Mouse (Mus musculus): ENCODE data around the gene Tbca.

Tbca gene

GRCm38 (mm10) chr13:94788771-94789649, at the start of gene Tbca:
Gene Tbca, plus strand, starts transcription at chr13:94788910.
- DNase-seq, result peak; percentile 85

GRCm38 (mm10) chr13:94745176-94745575, 43.5 kb upstream of the Tbca start:
- no peak for DNase-seq

- DNase-seq, result no peak
Measured at GRCm38 (mm10) chr13:94765852-94766251, 22.9 kb upstream of the Tbca start.

- DNase-seq, result no peak
Measured at GRCm38 (mm10) chr13:94768460-94769154, 20.1 kb upstream of the Tbca start.

GRCm38 (mm10) chr13:94769155-94769470, 19.6 kb upstream of the Tbca start:
- no peak for DNase-seq

GRCm38 (mm10) chr13:94786866-94787265, 1.8 kb upstream of the Tbca start:
- DNase-seq, result no peak

GRCm38 (mm10) chr13:94794689-94795088, 6.0 kb downstream of the Tbca start:
- no peak for DNase-seq

- DNase-seq, result no peak
Measured at GRCm38 (mm10) chr13:94803480-94804057, 14.9 kb downstream of the Tbca start.

- DNase-seq, result no peak
Measured at GRCm38 (mm10) chr13:94806315-94807179, 17.8 kb downstream of the Tbca start.

- DNase-seq, result no peak
Measured at GRCm38 (mm10) chr13:94808596-94808995, 19.9 kb downstream of the Tbca start.

- no peak for DNase-seq
Measured at GRCm38 (mm10) chr13:94809724-94810123, 21.0 kb downstream of the Tbca start.

- DNase-seq, result no peak
Measured at GRCm38 (mm10) chr13:94811451-94811850, 22.7 kb downstream of the Tbca start.

- DNase-seq, result no peak
Measured at GRCm38 (mm10) chr13:94813770-94814169, 25.1 kb downstream of the Tbca start.

GRCm38 (mm10) chr13:94820516-94820915, 31.8 kb downstream of the Tbca start:
- DNase-seq, result no peak

GRCm38 (mm10) chr13:94820956-94821355, 32.2 kb downstream of the Tbca start:
- no peak for DNase-seq

- DNase-seq, result no peak
Measured at GRCm38 (mm10) chr13:94826389-94826788, 37.7 kb downstream of the Tbca start.

- DNase-seq, result no peak
Measured at GRCm38 (mm10) chr13:94826986-94827385, 38.3 kb downstream of the Tbca start.

- no peak for DNase-seq
Measured at GRCm38 (mm10) chr13:94827847-94828246, 39.1 kb downstream of the Tbca start.

- no peak for DNase-seq
Measured at GRCm38 (mm10) chr13:94838047-94838720, 49.5 kb downstream of the Tbca start.

- DNase-seq, result no peak
Measured at GRCm38 (mm10) chr13:94838756-94839337, 50.1 kb downstream of the Tbca start.

- no peak for DNase-seq
Measured at GRCm38 (mm10) chr13:94843236-94843635, 54.5 kb downstream of the Tbca start.

- no peak for DNase-seq
Measured at GRCm38 (mm10) chr13:94847870-94848269, 59.2 kb downstream of the Tbca start.
